Mouse (Mus musculus): Measurements from ENCODE around the gene Cmip.

DNA sequence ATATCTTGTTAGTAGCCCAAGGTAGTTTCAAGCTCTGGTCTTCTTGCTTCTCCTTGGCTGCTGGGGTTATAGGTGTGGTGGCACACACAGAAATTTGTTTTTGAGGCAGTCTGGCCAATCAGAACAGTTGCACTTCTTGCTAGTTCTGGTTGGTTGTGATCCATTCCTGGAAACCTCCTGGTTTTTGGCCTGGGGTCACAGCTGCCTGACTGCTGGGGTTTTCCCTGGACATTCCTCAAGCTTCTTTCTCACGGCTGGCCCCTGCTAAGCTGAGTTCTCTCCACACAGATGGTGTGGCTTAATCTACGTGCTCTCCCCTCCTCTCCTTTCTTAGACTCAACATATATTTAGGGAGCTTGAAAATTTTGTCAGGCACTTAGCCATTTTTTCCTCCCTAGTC, 73.0 kb downstream of the Cmip start:
- TF ChIP-seq CTCF (IDR thresholded peaks at IDR 0.05; ENCODE audit: control insufficient read depth, insufficient read depth, insufficient read length) (no peak), FOSL1 (IDR thresholded peaks at IDR 0.05; ENCODE audit: insufficient read depth, low read length, poor library complexity, severe bottlenecking) (no peak), MYOG (IDR thresholded peaks at IDR 0.05; ENCODE audit: control insufficient read depth, extremely low read depth, insufficient read length) (no peak), CEBPB (IDR thresholded peaks at IDR 0.05; ENCODE audit: low read depth) (no peak), MYOD1 (IDR thresholded peaks at IDR 0.05; ENCODE audit: control insufficient read depth, insufficient read length, low read depth) (no peak), USF1 (IDR thresholded peaks at IDR 0.05; ENCODE audit: low read depth) (no peak), MAX (IDR thresholded peaks at IDR 0.05) (no peak)

Measured in C2C12 (cell line).